Mouse (Mus musculus): ENCODE measurements at regions not wholly inside any gene's neighbourhood (a gene's known extent, or its start where the extent isn't known, plus 50 kb on each side); places are given as distances from the start of the nearest gene placed in this dataset.
"Not testable (repeated sequence)": the region's sequence is repeated elsewhere in the genome, so short reads cannot be mapped to it uniquely, and the experiment has no call there.

DNA sequence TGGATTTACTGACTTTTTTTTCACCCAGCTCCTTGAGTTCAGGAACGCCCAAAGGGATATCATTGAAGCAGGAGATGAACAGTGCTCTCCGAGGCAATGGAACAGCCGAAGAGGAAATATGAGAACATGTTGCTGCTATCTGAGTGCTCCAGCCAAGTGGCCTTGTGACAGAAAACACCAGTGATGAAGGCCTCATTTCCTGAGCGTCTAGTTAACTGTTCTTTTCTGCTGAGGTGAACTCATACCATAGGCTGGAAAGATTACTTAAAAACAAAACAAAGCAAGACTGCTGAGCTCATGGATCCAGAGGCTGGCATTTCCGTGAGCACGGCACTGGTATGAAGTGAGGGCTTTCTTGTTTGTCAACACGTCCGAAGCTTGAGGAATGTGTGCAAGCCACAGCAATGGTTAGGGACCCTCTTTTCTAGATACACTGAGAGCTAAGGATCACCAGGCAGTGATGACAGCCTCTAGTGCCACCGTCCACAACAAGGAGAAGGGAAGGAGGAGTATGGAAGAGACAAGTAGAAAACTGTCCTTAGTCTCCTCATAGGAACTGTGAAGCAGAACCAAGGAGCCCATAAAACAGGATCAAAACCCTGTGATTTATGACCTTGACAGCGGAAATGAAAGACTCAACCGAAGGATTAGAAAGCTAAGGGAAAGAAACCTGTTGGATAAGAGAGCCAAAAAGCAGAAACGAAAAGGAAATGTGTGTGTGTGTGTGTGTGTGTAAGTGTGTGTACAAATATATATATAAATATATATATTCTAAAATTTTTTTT is 200.4 kb downstream of the Fam43a start:
- no peak for DNase-seq

DNA sequence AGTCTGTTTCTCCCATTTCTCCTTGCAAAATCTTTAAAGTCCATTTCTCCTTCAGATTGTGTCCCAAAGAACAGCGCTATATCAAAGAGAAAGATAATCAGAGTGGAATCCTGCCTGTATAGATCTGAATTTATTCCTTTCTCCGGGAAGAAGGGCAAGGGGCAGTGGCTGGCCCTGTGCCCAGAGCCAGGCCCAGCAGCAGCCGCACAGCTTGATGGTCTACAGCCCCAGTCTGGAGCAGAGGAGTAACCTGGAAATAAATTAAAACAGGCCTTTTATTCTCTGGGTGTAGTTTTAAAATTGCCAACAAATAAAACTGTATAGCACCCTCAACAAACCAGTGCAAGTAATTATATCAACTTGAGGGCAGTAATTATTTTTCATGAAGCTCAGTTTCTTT is 204.5 kb downstream of the Fam43a start:
- no peak for DNase-seq

DNA sequence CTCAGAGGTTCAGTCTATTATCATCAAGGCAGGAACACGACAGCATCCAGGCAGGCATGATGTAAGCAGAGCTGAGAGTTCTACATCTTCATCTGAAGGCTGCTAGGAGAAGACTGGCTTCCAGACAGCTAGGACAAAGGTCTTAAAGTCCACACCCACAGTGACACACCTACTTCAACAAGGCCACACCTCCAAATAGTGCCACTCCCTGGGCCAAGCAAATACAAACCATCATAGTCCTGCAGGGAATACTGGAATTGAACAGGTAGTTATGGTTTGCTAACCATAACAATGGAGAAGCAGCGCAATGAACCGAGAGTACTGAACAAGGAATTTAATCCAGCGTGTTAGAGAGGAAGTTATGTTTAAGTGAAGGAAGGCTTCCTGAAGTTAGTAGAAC is 206.7 kb downstream of the Fam43a start:
- not testable (repeated sequence) for DNase-seq

DNA sequence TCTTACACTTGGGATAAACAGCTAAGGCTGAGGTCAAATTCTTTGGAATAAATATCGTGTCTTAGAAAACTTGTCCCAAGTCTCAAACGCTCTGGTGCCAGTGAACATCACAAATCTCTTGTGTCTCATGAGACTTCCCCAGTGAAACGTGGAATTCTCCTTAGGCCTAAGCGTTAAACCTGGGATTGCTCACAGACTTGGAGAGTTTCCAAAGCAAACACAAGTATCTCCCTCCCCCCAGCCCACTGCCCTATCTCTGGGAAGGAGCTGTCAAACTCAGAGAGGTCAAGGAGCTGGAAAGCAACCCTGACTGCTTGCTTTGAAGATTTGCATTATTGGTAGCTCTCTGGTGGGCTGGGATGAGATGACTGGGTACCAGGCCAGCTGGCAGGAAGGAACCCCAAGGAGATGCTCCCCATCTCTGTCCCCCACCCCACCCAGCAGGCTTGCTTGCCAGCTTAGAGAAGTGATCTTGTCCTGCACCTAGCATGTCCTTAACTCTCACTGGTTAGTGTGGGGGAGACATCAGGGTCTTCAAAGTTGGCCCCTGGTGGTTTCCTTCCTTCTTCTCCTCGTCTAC is 219.1 kb downstream of the Fam43a start:
- peak; percentile 35 for DNase-seq

DNA sequence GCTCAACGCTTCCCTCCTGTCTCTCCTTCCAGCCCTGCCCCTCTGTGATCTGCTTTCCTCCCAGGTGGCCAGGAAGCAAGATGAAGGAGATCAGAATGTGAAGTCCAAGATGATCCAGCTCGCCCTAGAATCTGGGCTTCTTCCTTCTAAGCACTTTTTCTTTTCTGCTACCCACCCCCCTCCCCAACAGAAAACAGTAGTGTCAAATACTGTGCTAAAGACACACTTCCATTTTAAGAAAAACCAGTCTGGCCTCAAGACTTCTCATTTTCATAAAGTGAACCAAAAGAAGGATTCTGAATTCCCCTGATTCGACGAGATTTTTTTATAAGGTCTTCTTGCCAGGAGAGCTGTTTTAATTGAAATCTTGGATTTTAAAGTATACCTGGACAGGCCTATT is 219.8 kb downstream of the Fam43a start:
- no peak for DNase-seq

DNA sequence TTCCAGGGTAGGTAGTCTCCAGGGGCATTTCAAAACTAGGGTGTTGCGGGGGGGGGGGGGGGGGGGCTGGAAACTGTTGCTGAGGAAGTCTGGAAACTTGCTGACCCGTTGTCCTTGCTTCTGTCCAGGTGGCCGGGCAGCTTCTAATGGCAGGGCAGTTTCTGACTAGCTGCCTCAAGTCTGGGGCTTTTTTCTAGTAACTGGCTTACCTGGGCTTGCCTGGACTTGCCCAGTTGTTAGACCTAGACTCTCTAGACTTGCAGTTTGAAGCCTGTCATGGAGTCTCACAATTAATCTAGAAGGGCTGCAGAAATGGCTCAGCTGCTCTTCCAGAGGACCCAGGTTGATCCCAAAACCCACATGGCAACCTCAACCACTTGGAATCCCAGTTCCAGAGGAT is 220.7 kb downstream of the Fam43a start:
- no peak for DNase-seq

DNA sequence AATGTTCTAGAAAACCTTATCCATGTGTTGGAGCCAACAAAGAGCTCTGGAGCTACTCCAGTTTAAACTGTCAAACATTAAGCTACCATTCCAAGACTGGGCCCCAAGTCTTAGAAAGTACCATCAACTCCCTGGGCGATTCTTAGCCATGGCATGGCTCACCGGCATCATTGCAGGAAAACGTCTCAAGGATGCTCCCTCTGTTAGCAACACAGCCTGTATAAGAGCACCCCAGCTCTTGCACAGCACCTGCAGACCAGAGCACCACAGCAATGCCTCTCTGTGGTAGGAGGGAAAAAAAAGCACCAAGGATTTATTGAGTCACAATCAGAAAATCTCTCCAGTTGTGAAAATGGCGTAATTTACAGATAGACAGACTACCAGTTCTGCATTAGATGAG is 221.2 kb downstream of the Fam43a start:
- DNase-seq, result no peak

DNA sequence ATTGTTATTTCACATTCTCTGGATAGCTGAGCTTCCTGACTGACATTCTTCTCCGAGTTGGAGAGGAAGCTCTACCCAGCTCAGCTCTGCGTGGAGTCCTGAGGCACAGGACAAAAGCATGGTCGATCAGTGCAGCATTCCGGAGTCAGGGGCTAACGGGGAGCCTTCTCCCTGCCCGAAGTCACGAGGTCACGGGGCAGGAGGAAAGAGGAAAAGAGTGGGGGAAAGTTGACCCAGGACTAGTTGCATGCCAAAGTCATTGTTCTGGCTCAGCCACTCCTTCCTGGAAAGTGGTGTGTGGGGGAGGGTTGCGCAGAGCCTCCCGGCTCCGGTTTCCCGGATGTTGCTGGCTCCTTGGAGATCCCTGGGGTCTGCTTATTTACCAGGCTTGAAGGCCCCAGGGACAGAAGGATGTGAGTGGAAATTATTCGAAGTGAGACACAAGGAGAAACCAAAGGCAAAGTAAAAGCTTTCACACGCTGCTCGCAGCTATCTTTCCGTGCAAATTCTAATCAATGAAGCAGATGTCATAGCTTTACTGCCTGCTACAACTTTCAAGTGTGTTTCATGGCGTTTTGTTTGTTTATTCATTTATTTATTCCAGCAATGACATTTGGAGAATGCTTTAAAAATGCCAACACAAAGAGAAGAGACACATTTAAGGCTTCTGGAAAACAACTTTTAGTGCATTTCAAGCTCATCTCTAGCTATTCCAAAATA is 221.8 kb downstream of the Fam43a start:
- peak; percentile 86 for DNase-seq

DNA sequence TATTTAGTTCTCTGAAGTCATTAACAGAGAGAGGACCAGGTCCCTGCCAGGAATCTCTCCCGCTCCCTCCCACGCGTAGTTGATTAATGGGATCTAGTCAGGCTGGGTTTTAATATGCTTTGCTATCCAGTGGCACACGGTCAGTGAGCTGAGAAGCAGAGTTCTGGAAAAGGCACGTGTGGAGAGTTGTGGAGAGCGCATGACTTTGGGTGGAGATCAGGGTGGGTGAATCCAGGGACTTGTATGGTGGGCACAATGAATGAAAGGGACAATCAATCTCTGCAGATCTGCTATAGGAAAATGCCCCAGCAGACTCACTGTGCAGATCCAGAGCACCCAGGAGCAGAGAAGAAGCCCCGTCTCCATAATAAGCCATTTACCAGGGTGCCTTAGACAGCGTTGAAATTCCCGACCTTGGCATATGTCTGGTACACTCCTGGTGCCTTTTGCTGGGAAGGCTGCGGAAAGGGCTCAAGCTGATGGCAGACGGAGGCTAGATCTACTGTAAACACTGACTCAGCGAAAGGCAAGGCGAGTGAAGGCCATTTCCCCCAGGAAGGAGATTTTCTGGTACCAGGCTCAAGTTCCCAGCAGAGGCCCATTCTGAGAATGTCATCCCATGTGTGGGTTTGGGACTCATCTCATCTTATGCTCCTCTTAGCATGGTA is 222.5 kb downstream of the Fam43a start:
- DNase-seq, result peak; percentile 74

DNA sequence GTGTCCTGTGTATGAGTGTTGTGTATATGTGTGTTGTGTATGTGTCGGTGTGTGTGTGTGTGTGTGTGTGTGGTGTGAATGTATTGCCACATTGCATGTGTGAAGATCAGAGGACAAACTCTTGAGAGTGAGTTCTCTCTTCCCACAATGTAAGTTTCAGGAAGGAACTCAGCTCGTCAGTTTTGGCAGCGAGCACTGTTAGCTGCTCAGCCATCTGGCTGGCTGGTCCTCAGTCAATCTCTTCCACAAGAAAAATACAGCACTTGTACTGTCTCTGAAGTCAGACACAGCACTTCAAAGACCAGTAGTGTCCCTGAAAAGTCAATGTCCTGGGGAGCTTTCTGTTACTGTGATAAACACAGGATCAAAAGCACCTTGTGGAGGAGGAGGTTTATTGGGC is 226.6 kb downstream of the Fam43a start:
- DNase-seq, result peak; percentile 53

DNA sequence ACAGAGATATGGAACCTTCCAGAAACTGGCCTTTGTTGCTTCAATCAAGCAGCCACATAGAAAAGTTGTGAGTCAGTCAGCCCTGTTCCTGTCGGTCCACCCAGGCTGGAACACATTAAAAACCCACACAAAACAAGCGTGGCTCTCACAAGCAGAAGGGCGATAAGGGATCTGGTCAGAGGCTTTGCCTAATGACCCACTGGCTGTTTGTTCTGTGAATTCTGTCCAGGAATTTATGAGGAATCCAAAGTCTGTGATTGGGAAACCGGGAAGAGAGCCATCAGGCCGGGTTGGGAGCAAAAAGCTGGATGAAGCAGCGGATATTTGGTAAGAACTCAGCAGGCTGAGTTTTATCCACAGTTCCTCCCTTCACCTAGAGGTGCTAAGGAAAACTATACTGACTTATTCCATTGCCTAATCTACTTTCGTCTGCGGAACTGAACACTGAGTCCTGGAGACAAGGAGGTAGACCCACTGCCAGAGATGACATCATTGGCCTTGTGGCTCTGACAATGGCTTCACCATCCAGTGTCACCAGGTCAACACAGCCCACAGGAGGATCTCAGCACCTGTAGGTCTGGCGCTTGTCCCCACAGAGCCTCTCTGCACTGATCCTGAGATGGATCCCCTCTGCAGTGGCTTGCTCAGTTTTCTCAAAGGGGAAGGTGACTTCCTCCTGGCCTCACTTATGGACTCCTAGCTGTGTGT is 228.5 kb downstream of the Fam43a start:
- peak; percentile 55 for DNase-seq

DNA sequence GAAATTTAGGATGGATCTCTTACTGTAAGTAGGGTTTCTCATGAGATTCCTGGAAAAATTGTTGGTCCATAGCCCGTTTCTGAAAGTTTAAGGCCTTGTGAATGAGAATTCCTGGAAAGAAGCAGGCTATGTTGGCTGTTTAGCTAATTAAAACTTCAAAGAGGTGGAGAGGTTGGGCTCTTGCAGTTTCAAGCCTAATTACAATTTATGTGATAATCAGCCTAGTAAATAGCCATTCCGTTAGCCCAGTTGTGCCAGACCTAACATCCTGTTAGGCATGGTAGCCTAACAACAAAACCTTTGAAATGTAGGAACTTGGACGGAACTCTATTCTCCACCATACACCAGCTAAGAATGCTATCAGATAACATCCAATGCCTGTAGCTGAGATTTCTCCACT is 235.0 kb downstream of the Fam43a start:
- DNase-seq, result no peak

DNA sequence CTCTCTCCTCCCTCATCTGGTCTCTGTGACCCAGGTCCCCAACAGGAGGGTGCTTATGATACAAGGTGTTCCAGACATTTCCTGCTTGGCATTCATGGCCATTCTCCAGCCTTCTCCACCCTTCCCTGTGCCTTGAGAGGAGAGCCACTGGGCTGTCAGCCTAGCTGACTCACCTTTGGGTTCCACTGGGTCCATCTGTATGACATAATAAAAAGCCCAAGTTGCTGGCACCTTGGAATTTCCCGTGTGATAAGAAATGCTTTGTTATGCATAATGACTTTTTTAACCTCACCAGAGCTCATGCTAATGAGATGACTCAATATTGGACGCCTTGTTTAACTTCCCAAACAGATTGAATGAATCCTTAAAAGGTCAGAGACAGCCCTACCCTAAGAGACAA is 236.2 kb downstream of the Fam43a start:
- DNase-seq, result no peak

DNA sequence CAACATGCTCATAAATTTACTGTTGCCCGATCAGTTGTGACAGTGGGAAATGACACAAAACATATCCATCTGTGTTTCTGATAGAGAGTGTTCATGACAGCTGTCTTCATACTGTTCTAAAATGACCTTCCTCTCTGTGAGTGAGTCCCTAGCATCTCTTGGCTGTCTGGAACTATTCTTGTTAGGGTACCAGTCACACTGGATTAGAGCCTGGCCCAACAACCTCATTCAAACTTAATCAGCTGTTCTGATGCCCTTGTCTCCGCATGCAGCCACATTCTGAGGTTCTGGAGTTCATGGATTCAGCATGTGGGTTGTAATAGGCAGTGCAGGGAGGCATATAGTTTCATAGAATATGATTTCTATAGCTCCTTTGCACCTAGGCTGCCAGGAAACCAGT is 238.4 kb downstream of the Xxylt1 start:
- no peak for DNase-seq

DNA sequence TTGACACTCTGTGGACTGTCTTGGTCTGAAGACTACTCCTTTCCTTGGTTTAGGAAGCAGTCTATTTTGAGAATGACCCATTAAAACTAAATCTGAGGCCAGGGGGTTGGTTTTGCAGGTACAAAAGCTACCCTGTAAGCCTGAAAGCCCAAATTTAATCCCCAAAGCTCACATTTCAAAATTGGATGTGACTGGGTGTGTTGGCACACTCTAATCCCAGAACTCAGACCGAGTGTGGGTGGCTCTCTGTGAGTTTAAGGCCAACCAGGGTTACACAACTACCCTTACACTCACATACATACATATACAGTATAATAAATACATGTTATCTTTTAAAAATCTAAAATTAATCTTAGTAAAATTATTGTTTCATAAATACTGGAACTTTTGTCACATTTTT is 228.6 kb downstream of the Xxylt1 start:
- DNase-seq, result no peak

DNA sequence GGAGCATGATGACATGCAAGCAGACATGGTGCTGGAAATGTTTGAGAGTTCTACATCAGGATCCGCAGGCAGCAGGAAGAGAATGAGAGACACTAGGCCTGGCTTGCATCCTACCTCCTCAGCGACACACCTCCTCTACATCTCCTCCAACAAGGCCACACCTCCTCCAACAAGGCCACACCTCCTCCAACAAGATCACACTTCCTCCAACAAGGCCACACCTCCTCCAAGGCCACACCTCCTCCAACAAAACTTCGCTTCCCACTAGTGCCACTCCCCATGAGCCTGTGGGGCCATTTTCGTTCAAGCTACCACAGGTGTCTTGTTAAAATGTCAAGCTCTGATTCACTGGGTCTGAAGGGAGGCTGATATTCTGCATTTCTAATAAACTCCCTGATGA is 226.5 kb downstream of the Xxylt1 start:
- DNase-seq, result no peak

DNA sequence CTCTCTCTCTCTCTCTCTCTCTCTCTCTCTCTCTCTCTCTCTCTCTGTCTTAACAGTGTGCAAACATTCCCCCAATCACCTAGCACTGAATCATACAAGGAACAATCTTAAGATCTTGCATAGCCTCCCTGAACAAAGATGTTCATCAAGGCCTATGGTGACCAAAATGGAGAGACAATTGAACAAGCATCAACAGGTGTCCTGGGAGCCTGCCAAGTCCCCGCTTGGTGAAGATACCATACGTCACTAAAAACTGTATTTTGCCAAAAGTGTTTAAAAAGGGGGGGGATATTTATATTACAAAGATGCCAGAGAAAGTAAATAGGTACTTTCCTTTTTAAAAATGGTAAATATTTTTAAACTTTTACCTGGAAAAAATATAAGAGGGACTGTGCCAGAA is 223.6 kb downstream of the Xxylt1 start:
- DNase-seq, result no peak

DNA sequence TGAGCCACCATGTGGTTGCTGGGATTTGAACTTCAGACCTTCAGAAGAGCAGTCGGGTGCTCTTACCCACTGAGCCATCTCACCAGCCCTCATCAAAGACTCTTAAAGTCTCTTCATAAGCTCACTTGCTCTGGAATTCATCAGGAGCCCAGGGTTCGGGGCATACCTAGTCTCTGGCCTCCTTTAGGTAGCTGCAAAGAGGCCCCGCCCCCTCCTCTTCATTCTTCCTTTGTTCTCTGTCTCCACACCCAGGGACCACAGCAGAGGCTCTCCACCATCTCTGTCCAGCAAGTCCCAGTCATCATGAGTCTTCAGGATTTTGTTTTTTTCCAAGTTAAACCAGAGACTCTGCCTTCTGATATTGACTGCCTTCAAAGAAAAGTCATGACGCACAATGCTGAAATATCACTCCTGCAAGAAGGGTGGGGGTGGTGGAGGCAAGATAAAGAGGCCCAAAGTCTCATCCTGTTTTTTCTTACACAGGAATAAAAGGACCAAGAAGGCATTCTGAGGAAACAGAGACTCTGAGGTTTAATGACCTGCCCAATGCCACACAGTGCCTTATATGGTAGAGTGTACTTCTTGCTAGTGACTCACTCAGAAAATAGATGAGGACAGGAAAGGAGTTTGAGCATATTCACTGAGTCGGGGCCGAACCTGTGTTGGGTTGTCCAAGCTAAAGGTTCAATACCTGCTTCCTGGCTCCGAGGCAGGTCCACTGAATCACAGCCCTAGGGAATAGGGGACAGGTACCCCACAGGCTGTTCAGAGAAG is 211.9 kb downstream of the Xxylt1 start:
- no peak for DNase-seq

DNA sequence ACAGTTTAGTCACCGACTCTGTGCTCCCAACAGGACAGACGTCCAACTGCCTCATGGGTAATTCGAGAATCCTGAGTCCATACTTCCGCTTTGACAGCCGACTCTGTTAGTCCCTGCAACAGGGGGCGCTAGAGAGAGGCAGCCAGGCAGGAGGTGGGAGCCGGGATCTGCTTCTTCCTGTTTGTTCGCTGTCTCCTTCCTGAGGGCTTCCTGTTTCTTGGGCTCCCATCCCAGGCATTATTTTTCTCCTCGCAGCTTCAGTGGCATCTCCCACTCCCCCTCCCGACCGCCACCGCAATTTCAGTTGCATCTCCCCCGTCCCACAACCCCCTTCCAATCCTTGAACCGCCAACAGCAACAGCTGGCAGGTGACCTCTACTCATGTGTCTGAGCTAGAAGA is 211.1 kb downstream of the Xxylt1 start:
- DNase-seq, result peak; percentile 80

DNA sequence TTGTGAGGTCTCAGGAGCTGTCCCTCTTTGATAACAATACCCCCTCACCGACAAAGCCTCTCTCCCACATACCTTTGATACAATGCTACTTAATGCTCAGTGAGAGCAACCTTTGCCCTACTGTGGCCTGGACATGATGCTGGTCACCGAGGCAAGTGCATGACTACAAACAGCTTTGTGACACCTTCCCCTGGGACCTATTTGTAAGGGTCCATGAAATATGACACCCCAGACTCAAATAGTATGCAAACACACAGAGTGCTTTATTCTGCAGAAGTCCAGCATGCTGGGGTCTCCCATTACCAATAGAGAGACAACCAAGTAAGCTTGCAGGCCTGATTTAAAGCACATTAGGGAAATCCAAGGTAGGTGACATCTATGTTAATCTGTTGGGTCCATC is 210.6 kb downstream of the Xxylt1 start:
- DNase-seq, result no peak

DNA sequence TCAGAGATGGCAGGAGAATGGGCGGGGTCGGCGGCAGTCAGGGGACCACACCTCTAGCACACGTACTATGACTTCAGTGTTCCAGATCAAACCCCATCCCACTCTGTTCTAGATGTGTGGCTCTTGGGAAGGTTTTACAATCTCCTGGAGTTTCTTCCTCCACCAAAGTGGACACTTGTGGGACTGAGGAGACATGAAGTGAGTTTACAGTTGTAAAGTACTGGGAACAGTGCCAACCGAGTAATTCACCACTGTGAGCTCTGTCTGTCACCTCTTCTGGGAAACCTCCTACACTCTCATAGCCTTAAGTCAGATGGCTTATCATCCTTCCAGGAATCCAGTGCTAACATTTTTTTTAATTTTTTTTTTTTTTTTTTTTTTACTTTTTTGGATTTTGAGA is 209.1 kb downstream of the Xxylt1 start:
- no peak for DNase-seq

All from adrenal gland, postnatal 14 days (tissue).